Mouse (Mus musculus) kidney, adult 2 months (tissue): ENCODE results near the gene Pecam1.

Experiments used
- CTCF ChIP-seq: fragments of 200-500 bp; conservative IDR thresholded peaks from 2 replicates; pipeline ENCODE4 v1.5.1; 2011; ENCODE audit warnings: low read depth, mild to moderate bottlenecking, control low read depth, low read length, moderate library complexity, mixed read lengths; ENCODE audit not compliant: insufficient read depth, insufficient read length
- POLR2A ChIP-seq: fragments of 200-500 bp; IDR thresholded peaks from one replicate; pipeline ENCODE4 v1.6.1; 2011; ENCODE audit warnings: low read depth, low read length, control low read depth

DNA sequence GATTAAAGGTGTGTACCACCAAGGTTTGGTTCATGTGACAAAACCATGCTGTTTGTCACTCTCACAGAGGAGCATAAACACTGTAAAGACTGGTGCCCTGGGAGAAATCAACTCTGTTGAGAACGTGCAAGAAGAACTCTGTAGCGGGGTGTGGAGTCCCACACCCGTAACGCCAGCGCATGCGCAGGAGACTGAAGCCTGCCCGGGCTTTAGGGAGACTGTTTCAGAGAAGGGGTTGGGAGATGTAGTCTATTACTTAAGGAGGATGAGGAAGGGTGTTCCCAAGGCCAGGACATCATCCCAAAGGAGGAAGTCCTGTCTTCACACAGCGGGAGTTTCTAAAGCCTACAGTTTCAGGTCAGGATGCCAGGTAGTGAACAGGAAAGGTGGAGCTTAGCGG is 51.3 kb downstream of the Pecam1 start:
- TF ChIP-seq CTCF (no peak), POLR2A (no peak)
